Mouse (Mus musculus): ENCODE data around the gene Lamc3. TPM values are rescaled to one million over a fixed set of nuclear protein-coding genes. Genes with fewer than 3 reads are reported as not detected.
A peak's percentile ranks its signal among the peaks of the same experiment; 100 is the strongest.

The Lamc3 gene
- not detected in 2 replicates for total RNA-seq (2015; ENCODE audit: low replicate concordance)
- not detected in 2 replicates for total RNA-seq (2017; ENCODE audit: low replicate concordance)

DNA sequence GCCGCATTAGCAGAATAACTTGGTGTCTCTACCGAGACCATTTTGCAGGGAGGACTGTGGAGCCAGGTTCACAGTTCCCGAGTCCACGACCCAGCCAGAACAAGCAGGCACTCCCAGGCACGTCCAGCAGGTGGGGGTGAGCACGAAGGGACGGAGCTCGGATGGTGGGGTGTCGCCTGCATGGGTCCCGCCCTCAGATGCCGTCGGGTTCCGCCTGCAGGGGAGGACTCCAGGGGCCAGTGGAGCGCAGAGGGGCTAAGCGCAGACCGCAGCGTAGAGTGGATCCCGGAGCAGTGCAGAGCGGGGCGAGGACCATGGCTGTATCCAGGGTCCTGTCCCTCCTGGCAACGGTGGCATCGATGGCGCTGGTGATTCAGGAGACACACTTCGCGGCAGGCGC is at the start of gene Lamc3:
Gene Lamc3 (plus strand): TSS at position 262 of the 400 bp plus-strand sequence.
- no peak for ATAC-seq (replicated peaks; ENCODE audit: low FRiP score, poor library complexity, severe bottlenecking)

GRCm38 (mm10) chr2:31838868-31839267 is 48.2 kb upstream of the Lamc3 start:
- no peak for ATAC-seq (replicated peaks; ENCODE audit: low FRiP score, poor library complexity, severe bottlenecking)

GRCm38 (mm10) chr2:31844729-31845136 is 42.4 kb upstream of the Lamc3 start:
- no peak for ATAC-seq (replicated peaks; ENCODE audit: low FRiP score, poor library complexity, severe bottlenecking)

DNA sequence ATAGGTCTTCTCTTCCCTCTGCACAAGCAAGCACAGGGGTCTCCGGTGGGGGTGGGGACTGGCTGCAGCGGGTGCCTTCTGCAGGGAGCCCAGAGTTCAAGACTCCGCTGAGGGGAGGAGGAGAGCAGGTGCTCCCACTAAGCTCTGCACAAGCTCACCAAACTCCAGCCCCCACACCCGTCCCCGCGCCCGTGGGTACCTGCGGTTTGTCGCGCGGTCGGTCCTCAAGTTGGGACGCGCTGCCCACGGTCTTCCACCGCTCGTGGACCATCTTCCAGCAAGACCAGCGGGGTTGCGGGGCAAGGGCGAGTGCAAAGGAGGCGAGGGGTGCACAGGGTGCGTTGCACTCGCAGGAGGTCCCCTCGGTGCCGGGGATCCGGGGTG is 41.6 kb upstream of the Lamc3 start:
- no peak for ATAC-seq (replicated peaks; ENCODE audit: low FRiP score, poor library complexity, severe bottlenecking)

- no peak for ATAC-seq (replicated peaks; ENCODE audit: low FRiP score, poor library complexity, severe bottlenecking)
Measured at GRCm38 (mm10) chr2:31845896-31846691, 41.0 kb upstream of the Lamc3 start, which contains the start of gene Fibcd1. Fibcd1 (minus strand) TSS chr2:31846005.

- ATAC-seq (replicated peaks; ENCODE audit: low FRiP score, poor library complexity, severe bottlenecking), result no peak
Measured at GRCm38 (mm10) chr2:31846692-31847660, 40.1 kb upstream of the Lamc3 start.

GRCm38 (mm10) chr2:31847908-31848307 is 39.2 kb upstream of the Lamc3 start:
- ATAC-seq (replicated peaks; ENCODE audit: low FRiP score, poor library complexity, severe bottlenecking), result peak; percentile 36; the same call in 1 of the 2 replicates

DNA sequence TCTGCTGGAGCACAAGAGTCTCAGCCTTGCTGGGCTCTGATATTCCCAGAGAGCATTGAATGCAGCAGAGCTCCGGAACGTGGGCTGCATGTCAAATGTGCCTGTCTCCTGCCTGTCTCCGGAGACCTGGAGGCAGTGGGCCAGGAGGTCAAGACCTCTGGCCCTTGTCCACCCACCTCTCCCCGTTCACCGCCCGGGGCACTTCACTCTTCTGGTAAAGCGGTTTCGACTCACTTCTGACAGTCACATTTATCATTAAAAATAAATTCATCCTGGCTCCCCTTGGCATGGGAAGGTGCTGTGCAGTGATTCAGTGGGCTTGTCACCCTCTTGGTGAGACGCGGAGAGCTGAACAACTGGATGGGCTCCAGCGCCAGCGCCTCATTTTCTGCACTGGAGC is 37.0 kb upstream of the Lamc3 start:
- ATAC-seq (replicated peaks; ENCODE audit: low FRiP score, poor library complexity, severe bottlenecking), result no peak

DNA sequence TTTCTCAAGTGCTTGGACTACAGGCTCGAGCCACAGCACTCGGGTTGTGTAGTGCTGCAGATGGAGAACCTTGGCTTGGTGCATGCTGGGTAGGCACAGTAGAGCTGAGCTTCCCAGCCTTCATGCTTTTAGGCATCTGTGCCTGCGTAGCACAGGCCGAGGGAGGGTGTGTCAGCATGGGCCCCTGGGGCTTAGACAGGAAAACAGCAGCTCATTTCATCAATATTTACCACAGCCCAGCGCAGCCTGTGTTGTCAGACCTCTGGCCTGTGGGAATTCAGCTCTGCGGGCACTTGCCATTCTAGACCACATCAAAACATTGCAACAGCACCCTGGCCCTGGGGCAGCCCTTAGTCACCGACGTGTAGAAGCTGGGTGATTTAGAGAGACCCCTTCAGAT is 31.1 kb upstream of the Lamc3 start:
- ATAC-seq (replicated peaks; ENCODE audit: low FRiP score, poor library complexity, severe bottlenecking), result no peak

DNA sequence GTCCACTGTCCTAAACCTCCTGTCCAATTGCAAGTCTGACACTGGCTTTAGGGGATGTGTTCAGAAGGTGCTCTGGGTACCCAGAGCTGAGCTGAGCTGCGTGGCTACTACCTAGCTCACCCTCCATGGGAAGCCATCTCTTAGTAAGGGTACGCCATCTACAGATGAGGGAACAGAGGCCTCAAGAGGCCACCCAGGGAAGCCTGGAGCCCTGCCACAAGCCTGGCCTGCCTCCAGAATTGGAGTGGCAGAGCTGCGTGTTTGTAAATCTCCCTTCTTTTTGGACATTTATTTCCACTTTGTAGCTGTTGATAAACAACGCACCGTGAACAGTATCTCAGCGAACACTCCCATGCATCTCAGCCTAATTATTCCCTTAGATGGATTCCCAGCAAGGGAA is 29.9 kb upstream of the Lamc3 start:
- no peak for ATAC-seq (replicated peaks; ENCODE audit: low FRiP score, poor library complexity, severe bottlenecking)

DNA sequence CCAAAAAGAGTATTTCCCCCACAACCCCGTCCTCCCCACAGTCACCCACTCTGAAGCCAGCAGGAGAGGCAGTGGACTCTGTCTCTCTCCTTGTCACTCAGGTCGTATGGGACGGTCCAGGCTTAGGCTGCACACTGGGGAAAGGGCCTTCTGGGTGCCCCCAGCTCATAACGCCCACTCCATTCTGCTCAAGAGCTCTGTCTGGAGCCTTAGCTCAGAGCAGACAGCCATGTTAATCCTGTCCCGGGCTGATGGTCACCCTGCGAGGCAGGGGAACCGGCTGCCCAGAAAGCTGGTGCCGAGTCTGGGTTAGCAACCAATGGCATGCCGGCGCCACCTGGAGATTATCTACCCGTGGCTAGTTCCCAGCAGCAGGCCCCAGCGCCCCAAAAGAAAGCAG is 28.6 kb upstream of the Lamc3 start:
- ATAC-seq (replicated peaks; ENCODE audit: low FRiP score, poor library complexity, severe bottlenecking), result no peak

- no peak for ATAC-seq (replicated peaks; ENCODE audit: low FRiP score, poor library complexity, severe bottlenecking)
Measured at GRCm38 (mm10) chr2:31862919-31863318, 24.2 kb upstream of the Lamc3 start.

- no peak for ATAC-seq (replicated peaks; ENCODE audit: low FRiP score, poor library complexity, severe bottlenecking)
Measured at GRCm38 (mm10) chr2:31863766-31864165, 23.3 kb upstream of the Lamc3 start.

DNA sequence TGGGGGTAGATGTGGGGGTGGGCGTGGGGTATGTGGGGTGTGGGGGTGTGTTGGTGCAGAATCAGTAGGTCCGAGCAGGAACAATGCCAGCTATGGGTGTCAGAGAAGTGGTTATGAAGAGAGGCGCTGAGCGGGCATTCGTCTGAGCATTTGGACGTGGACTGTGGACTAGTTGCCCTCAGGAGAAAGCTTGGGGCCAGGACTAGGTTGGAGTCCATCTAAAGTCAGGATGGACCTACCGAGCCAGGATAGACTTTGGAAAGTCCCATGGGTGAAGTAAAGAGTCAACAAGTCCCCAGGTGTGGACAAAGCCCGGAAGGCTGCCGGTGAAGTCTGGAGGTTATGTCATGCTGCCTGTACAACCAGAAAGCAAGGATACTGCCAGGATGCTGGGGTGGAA is 22.2 kb upstream of the Lamc3 start:
- ATAC-seq (replicated peaks; ENCODE audit: low FRiP score, poor library complexity, severe bottlenecking), result no peak

- ATAC-seq (replicated peaks; ENCODE audit: low FRiP score, poor library complexity, severe bottlenecking), result no peak
Measured at GRCm38 (mm10) chr2:31865322-31865721, 21.8 kb upstream of the Lamc3 start.

DNA sequence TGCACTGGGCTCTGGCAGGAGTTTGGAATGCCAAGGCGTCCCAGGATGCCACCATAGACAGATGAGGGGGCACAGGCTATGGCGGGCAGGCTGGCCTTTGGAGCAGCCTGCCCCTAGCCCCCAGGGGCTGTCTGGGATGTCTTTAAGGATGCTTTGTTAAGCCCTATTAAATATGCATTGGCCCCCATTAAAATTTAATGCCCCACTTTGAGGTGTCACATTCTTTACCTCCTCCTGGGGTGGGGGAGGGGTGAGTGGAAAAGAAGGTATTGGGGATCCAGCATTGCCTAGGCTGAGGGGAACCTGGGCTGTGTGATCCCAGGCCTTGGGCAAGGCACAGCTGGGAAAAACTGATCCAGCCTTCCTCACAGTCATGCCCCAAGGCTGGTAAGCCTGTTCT is 21.3 kb upstream of the Lamc3 start:
- ATAC-seq (replicated peaks; ENCODE audit: low FRiP score, poor library complexity, severe bottlenecking), result no peak

GRCm38 (mm10) chr2:31867773-31868537 is 19.1 kb upstream of the Lamc3 start:
- no peak for ATAC-seq (replicated peaks; ENCODE audit: low FRiP score, poor library complexity, severe bottlenecking)

- no peak for ATAC-seq (replicated peaks; ENCODE audit: low FRiP score, poor library complexity, severe bottlenecking)
Measured at GRCm38 (mm10) chr2:31868538-31869164, 18.4 kb upstream of the Lamc3 start.

DNA sequence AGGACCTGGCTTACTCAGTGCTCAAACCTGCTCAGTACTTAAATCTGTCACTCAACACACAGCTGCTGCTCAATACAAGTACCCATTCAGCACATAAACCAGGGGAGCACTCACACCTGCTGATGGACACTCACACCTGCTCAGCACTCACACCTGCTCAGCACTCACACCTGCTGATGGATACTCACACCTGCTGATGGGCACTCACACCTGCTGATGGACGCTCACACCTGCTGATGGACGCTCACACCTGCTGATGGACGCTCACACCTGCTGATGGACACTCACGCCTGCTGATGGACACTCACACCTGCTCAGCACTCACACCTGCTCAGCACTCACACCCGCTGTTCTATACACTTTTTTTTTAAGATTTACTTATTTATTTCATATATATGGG is 17.4 kb upstream of the Lamc3 start:
- no peak for ATAC-seq (replicated peaks; ENCODE audit: low FRiP score, poor library complexity, severe bottlenecking)
